Mouse (Mus musculus) MEL (cell line): ENCODE results near the gene Nat9. TPM values are rescaled to one million over a fixed set of nuclear protein-coding genes. Genes with fewer than 3 reads are reported as not detected.

Experiments used
- DNase-seq: peaks from one replicate; pipeline ENCODE4 v3.0.0; 2011; ENCODE audit warnings: low read depth, low spot score
- H3K27ac ChIP-seq: 2 replicates; pipeline ENCODE4 v1.5.1; 2012; ENCODE audit warnings: low read depth, mild to moderate bottlenecking, control low read depth, low read length, moderate library complexity; ENCODE audit not compliant: control insufficient read depth
- H3K27me3 ChIP-seq, 2 experiments: fragments of 150-350 bp in 1 of 2; sonication (generic) in 1 of 2; 2 replicates each; pipeline ENCODE4 v1.6.1; 2012; ENCODE audit warnings: low read length in 2 of 2, mild to moderate bottlenecking in 2 of 2, improper control_type of control experiment in 1 of 2, moderate library complexity in 1 of 2; ENCODE audit not compliant: insufficient read depth in 2 of 2, control insufficient read depth in 1 of 2
- H3K36me3 ChIP-seq, 2 experiments: 2 replicates each; pipeline ENCODE4 v1.6.1; 2012 to 2014; ENCODE audit warnings: low read length in 2 of 2, improper control_type of control experiment in 1 of 2, inconsistent platforms in 1 of 2, mild to moderate bottlenecking in 1 of 2; ENCODE audit not compliant: insufficient read depth in 2 of 2, control insufficient read depth in 1 of 2
- H3K4me1 ChIP-seq, 2 experiments: fragments of 150-350 bp in 1 of 2; sonication (generic) in 1 of 2; 2 replicates each; pipeline ENCODE4 v1.6.1; 2012; ENCODE audit warnings: low read length in 2 of 2, improper control_type of control experiment in 1 of 2, mild to moderate bottlenecking in 1 of 2; ENCODE audit not compliant: insufficient read depth in 2 of 2, control insufficient read depth in 1 of 2
- H3K4me3 ChIP-seq, 2 experiments: fragments of 150-350 bp in 1 of 2; sonication (generic) in 1 of 2; 2 replicates each; pipeline ENCODE4 v1.5.1; 2012; ENCODE audit warnings: low read depth in 2 of 2, low read length in 2 of 2, mild to moderate bottlenecking in 2 of 2, moderate library complexity in 2 of 2, control low read depth in 1 of 2, improper control_type of control experiment in 1 of 2; ENCODE audit not compliant: control insufficient read depth in 1 of 2, insufficient read depth in 1 of 2
- H3K79me2 ChIP-seq: 2 replicates; pipeline ENCODE4 v1.6.1; 2012; ENCODE audit warnings: mild to moderate bottlenecking, low read length, moderate library complexity; ENCODE audit not compliant: control insufficient read depth, poor library complexity, insufficient read depth
- H3K9ac ChIP-seq: 2 replicates; pipeline ENCODE4 v1.6.1; 2012; ENCODE audit warnings: low read depth, mild to moderate bottlenecking, control low read depth, low read length, moderate library complexity; ENCODE audit not compliant: control insufficient read depth, poor library complexity, severe bottlenecking
- H3K9me3 ChIP-seq: fragments of 150-350 bp; sonication (generic); replicated peaks from 2 replicates; pipeline ENCODE4 v1.6.1; 2012; ENCODE audit warnings: mild to moderate bottlenecking, low read length, improper control_type of control experiment, moderate library complexity; ENCODE audit not compliant: insufficient read depth
- BHLHE40 ChIP-seq: IDR thresholded peaks from 2 replicates; pipeline ENCODE4 v1.6.1; 2012; ENCODE audit warnings: low read depth, mild to moderate bottlenecking, inconsistent platforms, low read length, improper control_type of control experiment, borderline replicate concordance
- CHD2 ChIP-seq: IDR thresholded peaks from 2 replicates; pipeline ENCODE4 v1.6.1; 2011; ENCODE audit warnings: low read length, improper control_type of control experiment
- CTCF ChIP-seq, 3 experiments: IDR thresholded peaks in 2 of 3; conservative IDR thresholded peaks in 1 of 3; 2 replicates each; pipeline ENCODE4 v1.5.1; 2011 to 2012; ENCODE audit warnings: low read length in 3 of 3, low read depth in 2 of 3, mild to moderate bottlenecking in 2 of 3, improper control_type of control experiment in 1 of 3, inconsistent platforms in 1 of 3, mixed read lengths in 1 of 3, moderate library complexity in 1 of 3; ENCODE audit not compliant: control insufficient read depth in 1 of 3, insufficient read depth in 1 of 3, poor library complexity in 1 of 3, severe bottlenecking in 1 of 3
- E2F4 ChIP-seq: IDR thresholded peaks from 2 replicates; pipeline ENCODE4 v1.6.1; 2011; ENCODE audit warnings: low read depth, low read length, improper control_type of control experiment, borderline replicate concordance
- ELF1 ChIP-seq: IDR thresholded peaks from 2 replicates; pipeline ENCODE4 v1.6.1; 2014; ENCODE audit warnings: low read depth, mild to moderate bottlenecking, inconsistent platforms, low read length, improper control_type of control experiment, moderate library complexity
- EP300 ChIP-seq, 2 experiments: IDR thresholded peaks; 2 replicates each; pipeline ENCODE4 v1.6.1; 2011; ENCODE audit warnings: improper control_type of control experiment in 2 of 2, low read length in 2 of 2, low read depth in 1 of 2, mild to moderate bottlenecking in 1 of 2
- ETS1 ChIP-seq: IDR thresholded peaks from 2 replicates; pipeline ENCODE4 v1.6.1; 2012; ENCODE audit warnings: low read depth, mild to moderate bottlenecking, inconsistent platforms, low read length, improper control_type of control experiment, moderate library complexity
- GABPA ChIP-seq: IDR thresholded peaks from 2 replicates; pipeline ENCODE4 v1.6.1; 2012; ENCODE audit warnings: low read depth, mild to moderate bottlenecking, inconsistent platforms, low read length, improper control_type of control experiment, moderate library complexity
- GATA1 ChIP-seq: IDR thresholded peaks from 2 replicates; pipeline ENCODE4 v1.6.1; 2011; ENCODE audit warnings: low read depth, low read length, improper control_type of control experiment
- HCFC1 ChIP-seq: IDR thresholded peaks from 2 replicates; pipeline ENCODE4 v1.6.1; 2012; ENCODE audit warnings: low read depth, mild to moderate bottlenecking, inconsistent platforms, low read length, improper control_type of control experiment, moderate library complexity
- JUND ChIP-seq: IDR thresholded peaks from 2 replicates; pipeline ENCODE4 v1.6.1; 2011; ENCODE audit warnings: low read depth, mild to moderate bottlenecking, improper control_type of control experiment, low read length
- MAFK ChIP-seq: IDR thresholded peaks from 2 replicates; pipeline ENCODE4 v1.6.1; 2011; ENCODE audit warnings: low read depth, mild to moderate bottlenecking, low read length, improper control_type of control experiment, borderline replicate concordance
- MAX ChIP-seq: IDR thresholded peaks from 2 replicates; pipeline ENCODE4 v1.6.1; 2011; ENCODE audit warnings: low read length, improper control_type of control experiment
- MAZ ChIP-seq: IDR thresholded peaks from 2 replicates; pipeline ENCODE4 v1.6.1; 2012; ENCODE audit warnings: low read depth, mild to moderate bottlenecking, inconsistent platforms, low read length, improper control_type of control experiment
- MEF2A ChIP-seq: IDR thresholded peaks from 2 replicates; pipeline ENCODE4 v1.6.1; 2014; ENCODE audit warnings: low read depth, mild to moderate bottlenecking, inconsistent platforms, low read length, improper control_type of control experiment; ENCODE audit not compliant: poor library complexity, insufficient replicate concordance, severe bottlenecking; ENCODE audit errors: extremely low read depth
- MXI1 ChIP-seq: IDR thresholded peaks from 2 replicates; pipeline ENCODE4 v1.6.1; 2011; ENCODE audit warnings: mild to moderate bottlenecking, low read depth, low read length, improper control_type of control experiment
- NELFE ChIP-seq: IDR thresholded peaks from 2 replicates; pipeline ENCODE4 v1.6.1; 2011; ENCODE audit warnings: low read depth, low read length, improper control_type of control experiment
- NRF1 ChIP-seq: IDR thresholded peaks from 2 replicates; pipeline ENCODE4 v1.6.1; 2014; ENCODE audit warnings: low read depth, mild to moderate bottlenecking, inconsistent platforms, low read length, improper control_type of control experiment, moderate library complexity; ENCODE audit not compliant: poor library complexity, insufficient read depth, severe bottlenecking
- POLR2AphosphoS2 ChIP-seq: IDR thresholded peaks from 2 replicates; pipeline ENCODE4 v1.6.1; 2011; ENCODE audit warnings: low read length, improper control_type of control experiment
- POLR2AphosphoS5 ChIP-seq: IDR thresholded peaks from 2 replicates; pipeline ENCODE4 v1.6.1; 2012; ENCODE audit warnings: low read depth, borderline replicate concordance, mild to moderate bottlenecking, inconsistent platforms, low read length, moderate library complexity, mixed read lengths
- RAD21 ChIP-seq: IDR thresholded peaks from 2 replicates; pipeline ENCODE4 v1.6.1; 2011; ENCODE audit warnings: mild to moderate bottlenecking, low read depth, low read length, improper control_type of control experiment
- RCOR1 ChIP-seq: IDR thresholded peaks from 2 replicates; pipeline ENCODE4 v1.6.1; 2012; ENCODE audit warnings: low read depth, mild to moderate bottlenecking, inconsistent platforms, low read length, improper control_type of control experiment
- SIN3A ChIP-seq: IDR thresholded peaks from 2 replicates; pipeline ENCODE4 v1.6.1; 2012; ENCODE audit warnings: low read length, improper control_type of control experiment, inconsistent platforms
- SMC3 ChIP-seq: IDR thresholded peaks from 2 replicates; pipeline ENCODE4 v1.6.1; 2011; ENCODE audit warnings: low read depth, low read length, improper control_type of control experiment
- TAL1 ChIP-seq: IDR thresholded peaks from 2 replicates; pipeline ENCODE4 v1.6.1; 2012; ENCODE audit warnings: mild to moderate bottlenecking, inconsistent platforms, low read length, moderate library complexity, mixed read lengths
- TBP ChIP-seq: IDR thresholded peaks from 2 replicates; pipeline ENCODE4 v1.8.0; 2011; ENCODE audit warnings: low read depth, low read length, improper control_type of control experiment
- TCF12 ChIP-seq: IDR thresholded peaks from 2 replicates; pipeline ENCODE4 v1.6.1; 2014; ENCODE audit warnings: low read depth, mild to moderate bottlenecking, inconsistent platforms, low read length, improper control_type of control experiment, moderate library complexity
- UBTF ChIP-seq: IDR thresholded peaks from 2 replicates; pipeline ENCODE4 v1.6.1; 2012; ENCODE audit warnings: low read depth, mild to moderate bottlenecking, inconsistent platforms, low read length, improper control_type of control experiment, moderate library complexity, borderline replicate concordance; ENCODE audit not compliant: insufficient read depth
- ZKSCAN1 ChIP-seq: IDR thresholded peaks from 2 replicates; pipeline ENCODE4 v1.6.1; 2012; ENCODE audit warnings: low read depth, mild to moderate bottlenecking, inconsistent platforms, low read length, improper control_type of control experiment, moderate library complexity
- ZMIZ1 ChIP-seq: IDR thresholded peaks from 2 replicates; pipeline ENCODE4 v1.6.1; 2012; ENCODE audit warnings: low read depth, mild to moderate bottlenecking, inconsistent platforms, low read length, improper control_type of control experiment, moderate library complexity
- polyA plus RNA-seq, 2 experiments: library from polyadenylated mRNA; stranded (reverse) in 1 of 2; unstranded in 1 of 2; fragments of >175 nt in 1 of 2; fragments of >200 nt in 1 of 2; gene quantifications; 2 replicates each; pipeline versions ENCODE4 v1.2.1 to v1.2.4; 2012; ENCODE audit warnings: low replicate concordance in 2 of 2, low read depth in 1 of 2; ENCODE audit not compliant: insufficient read length in 2 of 2, insufficient read depth in 1 of 2, missing spikeins in 1 of 2
- total RNA-seq: library from RNA; depleted of rRNA; stranded (reverse); fragments of 300-350 nt; gene quantifications from 2 replicates; pipeline ENCODE4 v1.2.3, GENCODE M21; 2012

Nat9 gene
- total and polyA plus RNA-seq, 3 experiments: 46.1 to 92.4 TPM; not detected in 1

DNA sequence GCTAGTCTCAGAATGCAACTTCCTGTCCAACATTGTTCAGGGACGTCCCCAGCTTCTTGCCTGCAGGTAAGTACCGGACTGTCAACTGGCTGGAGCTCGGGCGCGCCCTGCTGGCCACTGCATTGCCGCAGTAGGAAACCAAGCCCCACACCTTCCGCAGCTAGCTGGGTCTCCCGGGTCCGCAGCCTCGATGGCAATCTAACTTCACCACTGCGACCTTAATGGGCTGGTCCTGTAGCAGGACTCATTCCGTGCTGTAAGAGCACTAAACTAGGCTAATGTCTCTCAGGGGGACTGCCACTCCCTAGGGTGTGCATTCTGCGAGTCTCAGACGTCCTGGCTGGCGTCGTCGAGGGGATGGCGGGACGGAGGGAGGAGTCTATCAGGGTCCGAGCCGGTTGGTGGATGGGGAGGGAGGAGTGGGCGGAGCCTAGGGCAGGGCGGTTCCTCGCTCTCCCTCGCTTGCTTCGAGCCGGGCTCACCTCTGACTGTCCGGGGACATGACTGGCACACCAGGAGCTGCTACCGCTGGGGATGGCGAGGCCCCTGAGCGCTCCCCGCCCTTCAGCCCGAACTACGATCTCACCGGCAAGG lies 33.9 kb downstream of the Nat9 start (continued):
- TF ChIP-seq E2F4: peak; percentile 59; the same call in 1 of the 2 replicates
- TF ChIP-seq BHLHE40: no peak
- 0 out of 2 replicates have a peak, but pooled peaks have one; percentile 19 for TF ChIP-seq ETS1
- TF ChIP-seq JUND: no peak
- TF ChIP-seq HCFC1: peak; percentile 67
- TF ChIP-seq MEF2A: no peak
- TF ChIP-seq POLR2AphosphoS5: no peak
- peak; percentile 70 for TF ChIP-seq SIN3A
- TF ChIP-seq EP300 (IDR thresholded peaks at IDR 0.05; ENCODE audit: low read depth in 1 of 2, low read length in 2 of 2): peak in 1 of 2 experiments; percentile 11; a peak in 1 of 4 replicates
- TF ChIP-seq TCF12: no peak; the same call in none of the 2 replicates
- 0 out of 2 replicates have a peak, but pooled peaks have one; percentile 66 for TF ChIP-seq POLR2AphosphoS2
- TF ChIP-seq CTCF (IDR thresholded peaks at IDR 0.05 in 2 of 3, conservative IDR thresholded peaks at IDR 0.05 in 1 of 3; ENCODE audit: control insufficient read depth in 1 of 3, insufficient read depth in 1 of 3, low read depth in 2 of 3, low read length in 3 of 3, poor library complexity in 1 of 3, severe bottlenecking in 1 of 3): peak; percentile 73 to 91 (median 89)
- peak; percentile 73 for TF ChIP-seq NELFE
- TF ChIP-seq GABPA: no peak
- no peak for TF ChIP-seq ZKSCAN1
- peak; percentile 73; the same call in 1 of the 2 replicates for TF ChIP-seq MAX
- TF ChIP-seq RAD21: peak; percentile 87
- TF ChIP-seq ZMIZ1: peak; percentile 92
- TF ChIP-seq SMC3: peak; percentile 76

DNA sequence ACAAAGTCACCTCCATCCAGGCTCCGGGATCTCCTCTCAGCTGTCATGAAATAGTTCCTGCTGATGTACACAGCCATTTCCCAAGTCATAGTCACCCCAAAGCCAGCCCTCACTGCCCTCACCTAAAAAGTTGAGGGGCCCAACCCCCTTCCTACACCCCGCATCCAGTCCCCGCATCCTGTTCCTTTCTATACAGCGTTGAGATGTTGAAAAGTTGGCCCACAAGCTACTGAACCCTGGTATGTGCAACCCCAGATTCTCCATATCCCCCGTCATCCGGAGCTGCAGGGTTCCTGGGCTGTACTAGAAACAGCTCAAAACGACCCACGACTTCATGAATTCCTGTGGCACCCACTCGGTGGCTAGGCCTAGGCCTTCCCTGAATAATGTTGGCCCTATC lies 34.6 kb downstream of the Nat9 start:
- H3K27me3 ChIP-seq: peaks cover 3 to 4% of the 10 kb centered on the region in 2 experiments
- no peak overlapping the region for H3K27ac ChIP-seq
- no peak for TF ChIP-seq MAFK
- no peak for TF ChIP-seq ETS1
- no peak for TF ChIP-seq NRF1
- TF ChIP-seq CHD2: no peak
- no peak for TF ChIP-seq MAZ
- no peak for TF ChIP-seq SMC3
- no peak for TF ChIP-seq RAD21
- TF ChIP-seq GATA1: no peak
- no peak for TF ChIP-seq GABPA
- no peak for TF ChIP-seq SIN3A
- no peak for TF ChIP-seq MXI1
- TF ChIP-seq UBTF: no peak
- no peak for TF ChIP-seq E2F4
- no peak for TF ChIP-seq JUND
- TF ChIP-seq EP300 (IDR thresholded peaks at IDR 0.05; ENCODE audit: low read depth in 1 of 2, low read length in 2 of 2): no peak
- no peak for TF ChIP-seq TAL1
- TF ChIP-seq RCOR1: no peak
- no peak for TF ChIP-seq ELF1
- no peak for TF ChIP-seq TBP
- TF ChIP-seq BHLHE40: no peak
- TF ChIP-seq, all 39 proteins: peak for 0
- Histone ChIP-seq H3K79me2 (no peaks in the 10 kb centered on the region), H3K9ac (no peak overlapping the region; the same call in 1 of the 2 replicates), H3K4me1 (peaks cover 9 to 35% of the 10 kb centered on the region in 2 experiments), H3K9me3 (no peaks in the 10 kb centered on the region), H3K4me3 (no peak overlapping the region), H3K36me3 (peaks cover 0 to 21% of the 10 kb centered on the region in 2 experiments; a peak in 2 of 4 replicates)
- no peak for DNase-seq
